Mouse (Mus musculus) liver, embryonic 14.5 days (tissue): ENCODE results near the gene Lonp2.

ENCODE experiments used
- CTCF ChIP-seq: IDR thresholded peaks from 2 replicates; pipeline ENCODE4 v1.5.1; 2016; ENCODE audit warnings: antibody characterized with exemption, low read depth, control low read depth
- EP300 ChIP-seq: IDR thresholded peaks from 2 replicates; pipeline ENCODE4 v1.6.1; 2016; ENCODE audit warnings: antibody characterized with exemption, low read depth

DNA sequence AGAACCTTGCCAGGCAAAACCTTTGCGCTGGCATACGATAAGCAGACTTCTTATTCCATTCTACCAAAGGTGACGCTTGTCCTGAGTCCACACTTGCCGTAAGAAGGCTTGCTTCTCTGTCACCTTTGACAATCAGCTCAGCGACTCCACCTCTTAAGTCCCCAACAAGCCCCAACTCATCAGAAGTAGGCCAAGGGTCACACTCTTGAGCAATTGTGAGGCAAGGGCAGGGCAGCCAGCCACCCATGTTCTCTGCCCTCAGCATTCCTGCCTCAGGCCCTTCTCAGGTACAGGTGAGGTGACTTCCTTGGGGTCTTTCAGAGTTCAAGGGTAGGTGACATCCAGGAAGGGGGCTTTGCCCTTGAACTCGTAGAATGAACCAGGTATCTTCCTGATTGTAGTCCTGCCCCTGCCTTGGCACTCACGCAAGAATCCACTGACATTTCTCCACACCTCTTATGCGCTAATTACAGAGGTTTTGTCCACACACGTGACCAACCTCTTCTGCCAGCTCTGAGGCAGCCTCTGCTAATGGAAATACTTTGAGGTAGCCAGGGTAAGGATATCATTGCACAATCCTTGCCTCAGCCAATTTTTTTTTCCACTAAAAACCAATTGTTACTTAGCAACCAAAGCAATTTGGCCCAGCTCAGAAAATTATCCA lies 142.8 kb downstream of the Lonp2 start:
- TF ChIP-seq CTCF (no peak), EP300 (no peak)
